In the genomic region with DNA sequence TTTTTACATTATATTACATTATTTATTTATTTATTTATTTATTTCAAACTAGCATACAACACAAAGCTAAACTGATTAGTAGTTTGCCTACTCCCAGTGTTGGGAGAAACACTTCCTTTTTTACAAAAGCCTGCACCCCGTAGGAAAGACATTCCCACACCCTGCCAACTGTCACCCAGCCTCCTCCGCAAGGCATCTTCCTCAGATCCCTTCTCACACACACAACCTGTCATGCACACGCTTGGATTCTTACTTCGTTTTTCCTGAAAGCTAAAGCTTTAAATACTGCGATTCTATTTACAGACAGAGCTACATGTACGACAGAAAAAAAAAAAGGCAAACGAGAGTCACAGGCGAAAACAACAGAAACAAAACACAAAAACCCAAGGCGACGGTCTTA, we compare ENCODE assay signal across 26 mouse cellular contexts. TPM values are rescaled to one million over a fixed set of nuclear protein-coding genes. Genes with fewer than 3 reads are reported as not detected.
DNase-seq lines count a peak whose midpoint lies in the region; ATAC-seq and TF ChIP-seq lines count a peak whose summit lies in the region.
"Had no signal": no experiment of that assay in that cellular context is flagged by ENCODE, and none has a peak within 500 bp of the region (broad histone marks: within the 10 kb centered on the region; RNA-seq: fewer than 3 reads in every experiment).

No protein-coding gene starts in this region.

- H3K4me3 ChIP-seq in forebrain, embryonic 11.5 days (ENCODE audit: low read depth, low read length): no peak overlapping the region
- H3K4me3 ChIP-seq in forebrain, embryonic 12.5 days (replicated peaks): no peak overlapping the region
- H3K4me3 ChIP-seq in kidney, adult 2 months (ENCODE audit: insufficient read depth, low read depth, low read length): no peak overlapping the region
- H3K4me3 ChIP-seq: embryonic facial prominence, embryonic 12.5 days; embryonic facial prominence, embryonic 15.5 days; forebrain, embryonic 13.5 days; gastrocnemius, adult 2 months; heart, adult 2 months; heart, embryonic 10.5 days; heart, embryonic 13.5 days; hindbrain, embryonic 12.5 days; hindbrain, embryonic 15.5 days had no signal

- no peak overlapping the region for H3K27ac ChIP-seq in forebrain, embryonic 11.5 days (ENCODE audit: low read depth, low read length)
- no peak overlapping the region for H3K27ac ChIP-seq in forebrain, embryonic 12.5 days
- H3K27ac ChIP-seq in kidney, adult 2 months (ENCODE audit: insufficient read depth, low read depth, low read length): no peak overlapping the region
- H3K27ac ChIP-seq: embryonic facial prominence, embryonic 12.5 days; embryonic facial prominence, embryonic 15.5 days; forebrain, embryonic 13.5 days; gastrocnemius, adult 2 months; heart, adult 2 months; heart, embryonic 10.5 days; heart, embryonic 13.5 days; hindbrain, embryonic 12.5 days; hindbrain, embryonic 15.5 days had no signal

- no peak overlapping the region for H3K4me2 ChIP-seq in forebrain, embryonic 11.5 days (ENCODE audit: low read depth, low read length, severe bottlenecking)
- no peak overlapping the region for H3K4me2 ChIP-seq in forebrain, embryonic 12.5 days
- H3K4me2 ChIP-seq: embryonic facial prominence, embryonic 12.5 days; embryonic facial prominence, embryonic 15.5 days; forebrain, embryonic 13.5 days; heart, embryonic 13.5 days; hindbrain, embryonic 12.5 days; hindbrain, embryonic 15.5 days had no signal

- TF ChIP-seq POLR2A in kidney, adult 2 months (IDR thresholded peaks at IDR 0.05; ENCODE audit: low read depth, low read length): no peak

- TF ChIP-seq CTCF in kidney, adult 2 months (conservative IDR thresholded peaks at IDR 0.05; ENCODE audit: insufficient read depth, insufficient read length, low read depth, low read length): no peak

- WGBS in forebrain, embryonic 11.5 days: 96% methylated on average over 10 of the region's 10 CpGs
- 96% methylated on average over 10 of the region's 10 CpGs for WGBS in forebrain, embryonic 12.5 days
- WGBS in kidney, adult 2 months: 94% methylated on average over 10 of the region's 10 CpGs

- no peaks in the 10 kb centered on the region for H3K27me3 ChIP-seq in forebrain, embryonic 11.5 days (ENCODE audit: control insufficient read depth, insufficient read depth, low read length)
- no peaks in the 10 kb centered on the region for H3K27me3 ChIP-seq in forebrain, embryonic 12.5 days
- H3K27me3 ChIP-seq in kidney, adult 2 months (replicated peaks; ENCODE audit: control insufficient read depth, insufficient read depth, low read length): no peaks in the 10 kb centered on the region
- H3K27me3 ChIP-seq: embryonic facial prominence, embryonic 12.5 days; embryonic facial prominence, embryonic 15.5 days; forebrain, embryonic 13.5 days; heart, embryonic 13.5 days; hindbrain, embryonic 12.5 days; hindbrain, embryonic 15.5 days had no signal

- peak; percentile 7 for DNase-seq in forebrain, embryonic 11.5 days (ENCODE audit: low spot score)
- DNase-seq in heart, adult 11 months: peak; percentile 30
- no peak for DNase-seq in heart, adult 18-20 months
- DNase-seq in right cerebral cortex, adult 2 months (ENCODE audit: low spot score in 2 of 2): peak; percentile 21 to 50
- no peak for DNase-seq in right cerebral cortex, postnatal 14 days
- DNase-seq in kidney, adult 2 months: no peak
- DNase-seq: adrenal gland, adult 8-10 months; adrenal gland, postnatal 25 days; cerebellum, adult 11 months; cerebellum, adult 2 months; cerebellum, adult 9-11 months; cerebellum, postnatal 25 days; gastrocnemius, adult 2 months; gastrocnemius, postnatal 14 days; heart, adult 2 months; heart, postnatal 14 days had no signal

- H3K9me3 ChIP-seq in forebrain, embryonic 11.5 days (ENCODE audit: control insufficient read depth, low read length): peaks cover 13% of the 10 kb centered on the region; the same call in 1 of the 2 replicates
- H3K9me3 ChIP-seq in forebrain, embryonic 12.5 days: peaks cover 14% of the 10 kb centered on the region
- H3K9me3 ChIP-seq: embryonic facial prominence, embryonic 15.5 days had no signal

- no peak overlapping the region for H3K9ac ChIP-seq in forebrain, embryonic 11.5 days (ENCODE audit: low read length)
- H3K9ac ChIP-seq in forebrain, embryonic 12.5 days: no peak overlapping the region
- H3K9ac ChIP-seq: embryonic facial prominence, embryonic 12.5 days; embryonic facial prominence, embryonic 15.5 days; forebrain, embryonic 13.5 days; heart, embryonic 13.5 days; hindbrain, embryonic 12.5 days; hindbrain, embryonic 15.5 days had no signal

- no peaks in the 10 kb centered on the region for H3K4me1 ChIP-seq in forebrain, embryonic 11.5 days (replicated peaks; ENCODE audit: control insufficient read depth, insufficient read depth, low read length)
- H3K4me1 ChIP-seq in forebrain, embryonic 12.5 days: no peaks in the 10 kb centered on the region
- H3K4me1 ChIP-seq in kidney, adult 2 months (ENCODE audit: control insufficient read depth, insufficient read depth, low read length): no peaks in the 10 kb centered on the region
- H3K4me1 ChIP-seq: embryonic facial prominence, embryonic 12.5 days; embryonic facial prominence, embryonic 15.5 days; forebrain, embryonic 13.5 days; heart, embryonic 10.5 days; heart, embryonic 13.5 days; hindbrain, embryonic 12.5 days; hindbrain, embryonic 15.5 days had no signal

- no peak for ATAC-seq in forebrain, embryonic 11.5 days (replicated peaks; ENCODE audit: low FRiP score)
- ATAC-seq in forebrain, embryonic 12.5 days (ENCODE audit: low FRiP score): no peak
- ATAC-seq: activated CD4-positive, CD25-positive, alpha-beta regulatory T cell, adult 4 months; forebrain, embryonic 13.5 days; forebrain, embryonic 16.5 days had no signal

- peaks cover 50% of the 10 kb centered on the region for H3K36me3 ChIP-seq in forebrain, embryonic 11.5 days (ENCODE audit: control insufficient read depth, insufficient read depth, low read length)
- peaks cover 75% of the 10 kb centered on the region for H3K36me3 ChIP-seq in forebrain, embryonic 12.5 days (replicated peaks)
- H3K36me3 ChIP-seq in kidney, adult 2 months (ENCODE audit: control insufficient read depth, insufficient read depth, low read length): no peaks in the 10 kb centered on the region

RNA-seq across cellular contexts. Expression of gene Cdkal1, which starts 51.3 kb away (rescaled TPM):
- polyA plus RNA-seq in forebrain, embryonic 11.5 days (2014; fragmentation: Nextera tagmentation; extraction: Ambion mirVana): 37.5 and 38.9 TPM in 2 replicates
- 33.9 and 37.2 TPM in 2 replicates for polyA plus RNA-seq in forebrain, embryonic 12.5 days (2016; fragmentation: Nextera tagmentation; extraction: Ambion mirVana)
- total RNA-seq in heart, adult 18-20 months (2021): 10 to 100 TPM; 25.8 to 32.5 TPM
- 3.3 and 4.4 TPM in 2 replicates for polyA plus RNA-seq in kidney, adult 2 months (2012; rRNA removed)

Comparison
In these comparisons a context has a peak if more than half of its experiments do, and no peak if none do; other contexts are left out.
1. DNase-seq: peak in forebrain, embryonic 11.5 days (single experiment), heart, adult 11 months (single experiment) and right cerebral cortex, adult 2 months (2 of 2); none in heart, adult 18-20 months (0 of 2), right cerebral cortex, postnatal 14 days (single experiment) and kidney, adult 2 months (single experiment).